Mouse (Mus musculus) T-helper 2 cell (primary cell): Measurements from ENCODE around the gene Prrt1.

Source experiments
- in situ Hi-C: fragments of 300-600 bp; cut with MboI, MseI; formaldehyde crosslinking; loops from one replicate; pipeline ENCODE4 v1.15.1; 2025; ENCODE audit warnings: high pct_unique_total_duplicates

Prrt1 gene

GRCm38 (mm10) chr17:34671151-34672066, 42.1 kb downstream of the Prrt1 start:
- in situ Hi-C loops = no loop called here

- in situ Hi-C loops = no loop called here
These were observed 43.0 kb downstream of the Prrt1 start for GRCm38 (mm10) chr17:34672246-34672792.

- in situ Hi-C loops = no loop called here
These were observed 43.8 kb downstream of the Prrt1 start for GRCm38 (mm10) chr17:34673139-34673538.

GRCm38 (mm10) chr17:34674524-34675204, 45.3 kb downstream of the Prrt1 start:
- in situ Hi-C loops = no loop called here

GRCm38 (mm10) chr17:34675205-34676092, 46.1 kb downstream of the Prrt1 start:
- in situ Hi-C loops = no loop called here

GRCm38 (mm10) chr17:34676093-34676460, 46.7 kb downstream of the Prrt1 start:
- in situ Hi-C loops = no loop called here

- in situ Hi-C loops = no loop called here
These were observed 47.3 kb downstream of the Prrt1 start for GRCm38 (mm10) chr17:34676671-34677070.

- in situ Hi-C loops = no loop called here
These were observed 50.9 kb downstream of the Prrt1 start for GRCm38 (mm10) chr17:34680191-34680590.

GRCm38 (mm10) chr17:34680621-34681020, 51.3 kb downstream of the Prrt1 start:
- in situ Hi-C loops = no loop called here

- in situ Hi-C loops = no loop called here
These were observed 51.8 kb downstream of the Prrt1 start for GRCm38 (mm10) chr17:34681132-34681571.

- in situ Hi-C loops = no loop called here
These were observed 52.7 kb downstream of the Prrt1 start for GRCm38 (mm10) chr17:34681881-34682536.
